Mouse (Mus musculus) liver, postnatal 0 days (tissue): ENCODE measurements around the gene Sqor.

Experiments
- CTCF ChIP-seq: sonication (generic); IDR thresholded peaks from 2 replicates; pipeline ENCODE4 v1.5.1; 2016; ENCODE audit warnings: antibody characterized with exemption, low read depth
- EP300 ChIP-seq: IDR thresholded peaks from 2 replicates; pipeline ENCODE4 v1.6.1; 2016; ENCODE audit warnings: antibody characterized with exemption, low read depth, mild to moderate bottlenecking

- TF ChIP-seq CTCF: no peak
- TF ChIP-seq EP300: no peak
Measured at GRCm38 (mm10) chr2:122759791-122760190, 5.2 kb upstream of the Sqor start.
